Mouse (Mus musculus) c-Kit-negative CD71-positive TER-119-positive erythroid progenitor cells, embryonic 14.5 days (primary cell): ENCODE measurements around the gene Sirt3.

Experiments
- DNase-seq: peaks from one replicate; pipeline ENCODE4 v3.0.0-alpha.2; 2013; ENCODE audit warnings: low read depth, low spot score

Gene Sirt3

GRCm38 (mm10) chr7:140881696-140882468, at the start of gene Sirt3, which contains the start of gene Psmd13:
Gene Sirt3 (minus strand): TSS chr7:140882309.
Gene Psmd13 (plus strand): TSS chr7:140881968.
- DNase-seq, result peak; percentile 95

- no peak for DNase-seq
Observed at GRCm38 (mm10) chr7:140927181-140927580, 45.1 kb upstream of the Sirt3 start.

GRCm38 (mm10) chr7:140923070-140923775, 41.1 kb upstream of the Sirt3 start:
- DNase-seq, result no peak

GRCm38 (mm10) chr7:140922398-140923069, 40.4 kb upstream of the Sirt3 start:
- DNase-seq, result no peak

GRCm38 (mm10) chr7:140921225-140921975, 39.3 kb upstream of the Sirt3 start:
- DNase-seq, result no peak

- DNase-seq, result no peak
Observed at GRCm38 (mm10) chr7:140920418-140921029, 38.4 kb upstream of the Sirt3 start, which contains the start of gene Nlrp6. Gene Nlrp6 (plus strand): TSS chr7:140920902.

GRCm38 (mm10) chr7:140919911-140920310, 37.8 kb upstream of the Sirt3 start:
- no peak for DNase-seq

- no peak for DNase-seq
Observed at GRCm38 (mm10) chr7:140914031-140914690, 32.1 kb upstream of the Sirt3 start.

GRCm38 (mm10) chr7:140912846-140913482, 30.9 kb upstream of the Sirt3 start:
- DNase-seq, result no peak

- no peak for DNase-seq
Observed at GRCm38 (mm10) chr7:140912293-140912692, 30.2 kb upstream of the Sirt3 start.

GRCm38 (mm10) chr7:140908634-140909107, 26.6 kb upstream of the Sirt3 start:
- peak; percentile 8 for DNase-seq

- no peak for DNase-seq
Observed at GRCm38 (mm10) chr7:140908181-140908580, 26.1 kb upstream of the Sirt3 start.

GRCm38 (mm10) chr7:140907697-140908096, 25.6 kb upstream of the Sirt3 start:
- DNase-seq, result no peak

- no peak for DNase-seq
Observed at GRCm38 (mm10) chr7:140907131-140907530, 25.0 kb upstream of the Sirt3 start.

GRCm38 (mm10) chr7:140905642-140906081, 23.6 kb upstream of the Sirt3 start:
- no peak for DNase-seq

- peak; percentile 50 for DNase-seq
Observed at GRCm38 (mm10) chr7:140903212-140903611, 21.1 kb upstream of the Sirt3 start.

- DNase-seq, result no peak
Observed at GRCm38 (mm10) chr7:140902036-140902875, 20.1 kb upstream of the Sirt3 start.

GRCm38 (mm10) chr7:140900220-140900619, 18.1 kb upstream of the Sirt3 start, which contains the start of gene Cox8b:
Gene Cox8b (minus strand): TSS chr7:140900446.
- no peak for DNase-seq

- DNase-seq, result no peak
Observed at GRCm38 (mm10) chr7:140899121-140899520, 17.0 kb upstream of the Sirt3 start.
